Mouse (Mus musculus) fibroblast of lung, adult 2 months (primary cell): ENCODE data around the gene Agpat2.

Experiments
- DNase-seq: peaks from one replicate; pipeline ENCODE4 v3.0.0-alpha.2; 2011; ENCODE audit warnings: low read depth

Agpat2 gene

GRCm38 (mm10) chr2:26626081-26626480 lies 21.9 kb upstream of the Agpat2 start:
- no peak for DNase-seq

- DNase-seq: no peak
These were observed 21.2 kb upstream of the Agpat2 start for GRCm38 (mm10) chr2:26625419-26625818.

- no peak for DNase-seq
These were observed 18.8 kb upstream of the Agpat2 start for GRCm38 (mm10) chr2:26622984-26623383.

GRCm38 (mm10) chr2:26621246-26621645 lies 17.0 kb upstream of the Agpat2 start:
- no peak for DNase-seq

GRCm38 (mm10) chr2:26617928-26618327 lies 13.7 kb upstream of the Agpat2 start:
- no peak for DNase-seq

- no peak for DNase-seq
These were observed 13.1 kb upstream of the Agpat2 start for GRCm38 (mm10) chr2:26617331-26617730.

GRCm38 (mm10) chr2:26615459-26616124 lies 11.4 kb upstream of the Agpat2 start:
- no peak for DNase-seq

- no peak for DNase-seq
These were observed 10.7 kb upstream of the Agpat2 start for GRCm38 (mm10) chr2:26614903-26615302.

- DNase-seq: no peak
These were observed 7.7 kb upstream of the Agpat2 start for GRCm38 (mm10) chr2:26611896-26612295.

- DNase-seq: no peak
These were observed 6.8 kb upstream of the Agpat2 start for GRCm38 (mm10) chr2:26611054-26611453.

GRCm38 (mm10) chr2:26610526-26610925 lies 6.3 kb upstream of the Agpat2 start:
- no peak for DNase-seq

GRCm38 (mm10) chr2:26609261-26609661 lies 5.0 kb upstream of the Agpat2 start:
- DNase-seq: no peak

GRCm38 (mm10) chr2:26608781-26609180 lies 4.6 kb upstream of the Agpat2 start:
- DNase-seq: no peak

- DNase-seq: no peak
These were observed 3.1 kb upstream of the Agpat2 start for GRCm38 (mm10) chr2:26607056-26607910.

GRCm38 (mm10) chr2:26606579-26606978 lies 2.4 kb upstream of the Agpat2 start:
- no peak for DNase-seq

- DNase-seq: no peak
These were observed 1.1 kb upstream of the Agpat2 start for GRCm38 (mm10) chr2:26605331-26605730.

- DNase-seq: no peak
These were observed 1.1 kb downstream of the Agpat2 start for GRCm38 (mm10) chr2:26603159-26603558.

GRCm38 (mm10) chr2:26602631-26603030 lies 1.6 kb downstream of the Agpat2 start:
- no peak for DNase-seq

- no peak for DNase-seq
These were observed 2.6 kb downstream of the Agpat2 start for GRCm38 (mm10) chr2:26601595-26601994.

GRCm38 (mm10) chr2:26600664-26601063 lies 3.6 kb downstream of the Agpat2 start:
- DNase-seq: no peak

- no peak for DNase-seq
These were observed 4.3 kb downstream of the Agpat2 start for GRCm38 (mm10) chr2:26599965-26600364.

GRCm38 (mm10) chr2:26598462-26598861 lies 5.8 kb downstream of the Agpat2 start:
- DNase-seq: no peak

GRCm38 (mm10) chr2:26597810-26598209 lies 6.4 kb downstream of the Agpat2 start:
- no peak for DNase-seq
